Mouse (Mus musculus): Measurements from ENCODE around the gene Ttc9c.
A peak's percentile ranks its signal among the peaks of the same experiment; 100 is the strongest.
"Not testable (repeated sequence)": the region's sequence is repeated elsewhere in the genome, so short reads cannot be mapped to it uniquely, and the experiment has no call there.

Gene Ttc9c

DNA sequence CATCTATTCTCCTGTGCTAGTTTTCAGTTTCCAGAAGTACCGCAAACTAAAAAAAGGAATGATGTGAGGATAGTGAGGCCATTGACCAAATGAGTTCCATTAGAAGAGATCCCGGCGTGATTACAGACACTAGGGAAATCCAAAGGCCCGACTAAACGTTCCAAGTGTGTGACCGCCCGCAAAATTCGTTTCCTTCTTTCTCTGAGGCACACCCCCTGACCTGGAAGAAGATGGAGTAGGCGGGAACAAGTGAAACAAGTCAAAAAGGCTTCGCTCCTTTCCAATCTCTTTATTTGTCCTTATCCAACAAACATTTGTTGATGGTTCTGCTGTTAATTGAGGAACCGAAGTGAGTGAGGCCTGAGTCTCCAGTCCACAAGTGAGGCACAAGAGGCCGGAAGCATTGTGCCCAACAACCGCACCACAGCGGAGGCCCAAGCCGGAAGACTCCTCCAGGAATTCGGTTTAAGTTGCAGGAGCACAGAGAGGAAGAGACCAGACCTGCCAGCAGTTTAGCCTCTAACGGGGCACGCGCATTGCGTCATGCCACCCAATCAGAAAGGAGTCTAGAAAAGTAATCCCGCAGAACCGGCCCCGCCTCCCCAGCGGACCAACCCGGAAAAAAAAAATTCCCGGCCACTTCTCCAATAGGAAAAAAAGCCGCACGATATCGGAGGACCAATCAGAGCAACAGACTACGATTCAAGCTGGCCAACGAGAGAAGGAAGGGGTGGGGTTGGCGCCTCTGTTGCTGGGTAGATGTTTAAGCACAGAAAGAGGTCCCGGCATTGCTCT is at the start of gene Ttc9c:
TSS of gene Ttc9c (minus strand) at position 533 of the 795 bp plus-strand sequence.
- peak; percentile 98 for DNase-seq

DNA sequence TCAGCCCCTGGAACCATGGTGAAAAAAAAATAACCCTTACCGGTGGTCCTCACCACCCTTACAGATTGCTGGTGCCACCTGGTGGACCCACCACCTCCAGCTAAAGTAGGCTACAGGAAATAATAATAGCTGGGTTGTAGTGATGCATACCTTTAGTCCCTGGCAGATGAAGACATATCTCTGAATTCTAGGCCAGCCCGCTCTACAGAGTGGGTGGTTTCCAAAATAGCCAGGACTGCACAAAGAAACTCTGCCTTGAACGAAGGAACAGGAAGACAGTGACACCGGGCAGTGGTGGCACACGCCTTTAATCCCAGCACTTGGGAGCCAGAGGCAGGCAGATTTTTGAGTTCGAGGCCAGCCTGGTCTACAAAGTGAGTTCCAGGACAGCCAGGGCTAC is 45.1 kb upstream of the Ttc9c start:
- no peak for DNase-seq

GRCm38 (mm10) chr19:8859018-8859417 is 39.9 kb upstream of the Ttc9c start:
- no peak for DNase-seq

- DNase-seq, result no peak
Observed at GRCm38 (mm10) chr19:8857689-8858088, 38.6 kb upstream of the Ttc9c start.

DNA sequence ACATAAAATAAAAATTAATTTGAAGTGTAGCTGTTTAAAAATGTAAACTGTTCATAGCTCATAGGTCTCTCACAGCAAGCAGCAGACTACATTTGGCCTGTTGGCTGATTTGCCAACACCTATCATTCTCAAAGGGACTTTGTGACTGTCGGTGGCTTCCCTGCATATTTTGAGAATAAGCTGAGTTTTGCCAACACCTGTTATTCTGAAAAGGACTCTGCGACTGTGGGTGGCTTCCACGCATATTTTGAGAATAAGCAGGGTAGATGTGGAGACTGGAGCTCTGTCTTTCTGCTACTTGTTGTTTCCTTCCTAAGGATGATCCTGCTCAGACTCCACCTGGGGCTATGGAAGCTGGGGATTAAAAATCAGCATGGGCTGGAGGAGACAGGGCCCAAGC is 34.0 kb upstream of the Ttc9c start:
- DNase-seq, result no peak

DNA sequence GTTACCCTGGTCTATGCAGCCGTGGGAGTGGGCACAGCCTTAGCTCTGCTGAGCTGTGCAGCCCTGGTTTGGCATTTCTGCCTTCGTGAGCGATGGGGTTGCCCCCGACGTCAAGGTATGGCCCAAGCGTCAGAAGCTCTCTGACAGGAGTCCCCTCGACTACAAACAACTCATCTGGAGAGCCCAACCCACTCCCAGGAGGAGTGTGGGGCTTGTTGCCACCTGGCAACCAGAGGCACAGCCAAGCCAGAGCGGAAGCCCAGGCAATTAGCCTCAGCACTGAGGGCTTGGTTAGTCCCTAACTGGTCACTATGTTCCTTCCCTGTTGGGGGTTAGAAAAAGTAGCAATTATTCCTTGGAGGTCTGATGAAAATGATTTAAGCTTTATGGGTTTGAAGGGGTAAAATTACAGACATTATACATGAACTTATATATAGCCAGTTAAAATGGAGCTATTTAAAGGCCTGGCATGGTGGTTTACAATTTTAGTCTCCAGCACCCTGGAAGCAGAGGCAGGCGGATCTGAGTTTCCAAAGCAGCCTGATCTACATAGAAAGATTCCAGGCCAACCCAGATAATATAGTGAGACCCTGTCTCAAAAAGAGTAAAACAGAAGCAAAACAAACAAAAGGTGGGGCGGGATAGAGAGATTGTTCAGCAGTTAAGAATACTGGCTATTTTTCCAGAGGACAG is 33.2 kb upstream of the Ttc9c start:
- no peak for DNase-seq

DNA sequence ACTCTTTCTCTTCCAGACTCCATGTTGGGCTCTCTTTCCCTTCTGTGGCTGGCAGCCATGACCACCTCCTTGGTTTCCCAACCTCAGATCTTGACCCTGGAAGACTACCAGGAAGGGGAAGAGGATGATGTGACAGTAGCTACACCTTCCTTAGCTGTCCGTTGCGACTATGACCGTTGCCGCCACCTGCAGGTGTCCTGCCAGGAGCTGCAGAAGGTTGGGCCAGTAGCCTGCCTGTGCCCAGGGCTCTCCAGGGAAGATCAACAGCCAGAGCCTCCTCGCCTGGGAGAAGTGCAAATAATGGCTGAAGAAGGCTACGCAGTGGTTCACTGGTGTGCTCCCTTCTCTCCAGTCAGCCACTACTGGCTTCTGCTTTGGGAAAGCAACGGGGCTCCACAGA is 32.5 kb upstream of the Ttc9c start:
- no peak for DNase-seq

GRCm38 (mm10) chr19:8850402-8850901 is 31.3 kb upstream of the Ttc9c start, which contains the start of gene Lrrn4cl:
Gene Lrrn4cl, plus strand, starts transcription at chr19:8850768.
- no peak for DNase-seq

- no peak for DNase-seq
Observed at GRCm38 (mm10) chr19:8848356-8848755, 29.2 kb upstream of the Ttc9c start.

- peak; percentile 54 for DNase-seq
Observed at GRCm38 (mm10) chr19:8844371-8845129, 25.4 kb upstream of the Ttc9c start.

DNA sequence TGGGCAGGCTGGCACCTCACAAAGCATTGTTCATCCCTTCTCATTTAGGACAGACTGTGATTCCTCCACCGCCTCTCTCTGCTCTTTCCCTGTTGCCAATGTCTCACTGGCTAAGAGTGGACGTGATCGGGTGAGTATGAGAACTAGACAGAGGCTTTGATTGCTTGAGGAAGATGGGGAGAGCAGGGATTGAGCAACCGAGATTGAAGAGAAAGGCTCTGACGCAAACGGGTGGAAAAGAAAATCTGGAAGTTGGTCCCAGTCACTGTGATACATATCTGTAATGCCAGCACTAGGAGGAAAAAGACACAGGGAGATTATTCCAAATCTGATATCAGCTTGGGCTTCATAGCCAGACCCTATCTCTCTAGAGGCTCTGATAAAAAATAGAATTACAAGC is 23.8 kb upstream of the Ttc9c start:
- DNase-seq, result no peak

- peak; percentile 66 for DNase-seq
Observed at GRCm38 (mm10) chr19:8841012-8841411, 21.9 kb upstream of the Ttc9c start.

GRCm38 (mm10) chr19:8839908-8840791 is 21.0 kb upstream of the Ttc9c start:
- peak; percentile 88 for DNase-seq

DNA sequence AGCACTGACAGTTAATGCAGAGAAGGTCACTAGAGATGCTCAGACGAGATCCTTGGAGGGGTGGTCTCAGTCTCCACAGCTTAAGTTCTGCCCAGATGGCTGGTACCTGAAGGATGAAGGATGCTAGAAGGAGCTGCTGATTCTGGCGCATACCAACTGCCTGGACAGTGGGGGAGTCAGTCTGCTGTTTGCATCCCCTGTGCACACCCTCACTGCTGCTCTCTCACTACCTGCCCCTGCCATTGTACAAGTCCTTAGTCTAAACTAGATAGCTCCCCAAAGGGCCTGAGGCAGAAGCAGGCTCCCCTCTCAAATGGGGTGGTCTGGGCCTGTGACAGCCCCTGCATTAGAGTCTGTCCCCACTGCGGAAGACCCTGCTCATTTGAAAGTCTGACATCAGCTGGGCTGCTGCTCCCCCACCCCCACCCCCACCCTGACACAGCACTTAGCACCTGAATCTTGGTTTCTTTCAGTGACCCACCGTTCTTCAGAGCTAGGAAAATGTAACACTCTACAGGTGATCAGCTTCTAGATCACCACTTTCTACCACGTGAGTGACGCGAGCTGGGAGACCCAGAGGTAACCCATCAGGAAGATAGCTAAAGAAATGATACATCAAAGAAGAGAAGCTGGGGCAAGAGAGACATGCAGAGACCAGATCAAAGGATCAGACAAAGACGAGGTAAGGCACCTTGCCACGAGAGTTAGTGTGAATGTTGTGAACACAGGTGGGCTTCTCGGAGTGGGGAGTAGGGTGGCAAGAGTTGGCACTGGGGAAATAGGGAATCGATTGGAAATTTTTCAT is 20.2 kb upstream of the Ttc9c start, which contains the start of gene Gng3:
TSS of gene Gng3 (minus strand) at position 92 of the 805 bp plus-strand sequence.
- peak; percentile 95 for DNase-seq

GRCm38 (mm10) chr19:8838041-8838730 is 19.1 kb upstream of the Ttc9c start:
- DNase-seq, result peak; percentile 76

- DNase-seq, result peak; percentile 86
Observed at GRCm38 (mm10) chr19:8837251-8837791, 18.2 kb upstream of the Ttc9c start, which contains the start of gene Bscl2. Gene Bscl2, plus strand, starts transcription at chr19:8837467.

DNA sequence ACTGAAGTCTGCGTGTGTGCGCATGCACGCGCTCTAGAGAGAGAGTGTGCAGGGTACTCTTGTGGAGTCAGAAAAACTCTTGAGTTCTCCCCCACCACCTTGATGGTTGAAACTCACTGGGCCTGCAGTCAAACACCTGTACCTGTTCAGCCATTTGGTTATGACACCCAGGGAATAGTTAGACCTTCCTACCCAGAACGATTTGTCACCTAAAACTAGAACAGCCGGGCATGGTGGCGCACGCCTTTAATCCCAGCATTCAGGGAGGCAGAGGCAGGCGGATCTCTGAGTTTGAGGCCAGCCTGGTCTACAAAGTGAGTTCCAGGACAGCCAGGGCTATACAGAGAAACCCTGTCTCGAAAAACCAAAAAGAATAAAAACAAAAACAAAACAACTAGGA is 17.2 kb upstream of the Ttc9c start:
- DNase-seq, result not testable (repeated sequence)

DNA sequence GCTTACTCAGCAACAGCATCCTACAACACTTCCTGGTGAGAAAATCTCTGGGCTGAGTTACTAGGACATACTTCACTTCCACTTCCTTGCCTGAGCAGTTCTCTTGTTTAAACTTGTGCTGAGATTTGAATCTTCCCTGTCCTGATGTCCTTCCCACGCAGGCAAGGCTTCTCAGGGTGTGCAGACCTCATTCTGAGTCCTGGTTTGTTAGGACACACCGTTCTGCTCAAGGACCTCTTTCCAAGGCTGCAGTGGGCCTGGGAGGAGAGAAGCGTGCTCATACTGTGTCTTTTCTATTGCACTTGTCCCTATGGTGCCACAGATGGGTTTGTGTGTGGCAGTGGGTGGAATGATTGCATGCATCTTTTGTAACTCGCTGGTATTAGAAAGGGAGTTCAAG is 13.8 kb upstream of the Ttc9c start:
- DNase-seq, result no peak

DNA sequence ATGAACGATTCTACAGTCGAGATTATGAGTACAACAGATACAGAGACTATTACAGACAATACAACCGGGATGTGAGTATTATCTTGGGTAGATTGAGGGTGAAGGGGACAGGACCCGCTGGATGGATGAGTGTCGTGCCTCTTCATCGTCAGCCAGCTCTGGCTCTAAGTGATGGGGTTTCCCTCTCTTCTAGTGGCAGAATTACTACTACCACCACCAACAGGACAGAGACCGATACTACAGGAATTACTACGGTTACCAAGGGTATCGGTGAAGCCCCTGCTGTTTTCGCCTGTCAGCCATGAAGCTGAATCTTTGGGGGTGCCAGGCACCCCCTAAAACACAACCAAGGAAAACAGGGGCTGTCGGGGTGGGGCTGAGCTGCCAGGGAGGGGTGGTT is 12.1 kb upstream of the Ttc9c start:
- no peak for DNase-seq

DNA sequence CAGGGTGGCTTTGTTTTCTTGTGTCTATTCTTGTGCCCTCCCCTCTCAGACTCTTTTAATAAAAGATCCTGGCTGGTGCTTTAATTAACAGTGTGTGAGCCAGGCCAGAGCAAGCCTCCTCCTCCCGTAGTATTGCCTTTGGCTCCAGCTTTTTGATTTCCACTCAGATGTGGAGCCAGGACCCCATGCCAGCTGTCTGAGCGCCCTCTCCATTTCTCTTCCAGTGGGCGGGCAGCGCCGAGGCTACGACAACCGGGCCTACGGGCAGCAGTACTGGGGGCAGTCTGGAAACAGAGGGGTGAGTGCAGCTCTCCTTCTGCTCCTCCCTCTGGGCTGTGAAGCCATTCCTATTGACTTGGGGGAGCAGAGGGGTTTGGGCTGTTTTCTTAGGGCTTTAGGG is 11.5 kb upstream of the Ttc9c start:
- no peak for DNase-seq

All from cerebellum, adult 11-12 months (tissue).